Mouse (Mus musculus) 3134 (cell line): ENCODE results near the gene Prune1.
A peak's percentile ranks its signal among the peaks of the same experiment; 100 is the strongest.

Experiments
- DNase-seq: peaks from one replicate; pipeline ENCODE4 v3.0.0-alpha.2; 2011; ENCODE audit warnings: low spot score; ENCODE audit not compliant: insufficient read length; ENCODE audit errors: extremely low read depth

Prune1 gene

DNA sequence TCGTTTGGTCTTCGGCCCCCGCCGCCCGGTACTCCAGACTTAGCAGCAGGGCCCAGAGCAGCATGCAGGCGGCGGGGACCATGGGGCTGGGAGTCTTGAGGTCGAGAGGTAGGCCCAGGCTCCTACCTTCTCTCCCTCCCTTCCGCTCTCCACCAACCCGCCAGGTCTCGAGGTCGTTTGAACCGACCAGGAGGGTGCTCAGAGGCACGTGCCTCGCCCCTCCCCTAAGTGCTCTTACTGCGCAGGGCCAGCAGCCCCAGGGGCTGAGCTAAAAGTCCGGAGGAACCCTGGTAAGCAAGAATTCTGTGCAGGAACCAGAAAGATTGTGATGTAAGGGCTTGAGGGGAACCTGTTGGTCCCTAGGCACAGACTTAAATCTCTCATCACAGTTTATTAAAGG, 41.0 kb downstream of the Prune1 start:
- no peak for DNase-seq

DNA sequence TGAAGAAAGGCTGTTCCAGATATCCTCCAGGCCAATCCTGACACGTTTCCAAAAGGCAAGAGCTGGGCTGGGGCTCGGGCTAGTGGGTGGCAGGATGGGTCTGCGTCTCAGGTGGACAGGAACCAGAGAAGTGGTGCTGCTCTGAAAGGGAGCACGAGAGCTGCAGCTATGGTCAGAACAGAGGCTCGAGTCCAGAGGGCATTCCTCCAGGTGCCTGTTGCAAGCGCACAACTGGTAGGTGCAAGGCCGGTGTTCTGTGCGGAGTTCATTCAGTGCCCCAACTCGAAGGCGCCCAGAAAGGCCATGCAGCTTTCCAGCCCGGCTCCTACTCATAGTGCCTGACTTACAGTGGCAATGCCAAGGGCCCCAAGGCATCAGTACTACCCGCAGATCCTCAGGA, 41.9 kb downstream of the Prune1 start:
- no peak for DNase-seq

DNA sequence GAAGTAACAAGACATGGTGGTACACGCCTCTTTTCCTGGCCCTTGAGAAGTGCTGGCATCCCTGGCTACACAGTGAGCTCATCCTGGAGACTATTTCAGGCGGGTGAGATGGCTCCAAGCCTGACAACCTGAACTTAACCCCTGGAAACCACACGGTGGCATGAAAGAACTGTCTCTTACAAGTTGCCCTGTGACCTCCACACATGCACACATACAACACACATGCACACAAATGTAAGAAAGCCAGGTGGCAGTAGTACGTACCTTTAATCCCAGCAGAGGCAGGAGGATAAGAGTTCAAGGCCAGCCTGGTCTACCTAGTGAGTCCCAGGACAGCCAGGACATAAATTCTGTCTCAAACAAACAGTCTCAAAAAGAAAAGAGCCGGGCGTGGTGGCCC, 42.9 kb downstream of the Prune1 start:
- no peak for DNase-seq

DNA sequence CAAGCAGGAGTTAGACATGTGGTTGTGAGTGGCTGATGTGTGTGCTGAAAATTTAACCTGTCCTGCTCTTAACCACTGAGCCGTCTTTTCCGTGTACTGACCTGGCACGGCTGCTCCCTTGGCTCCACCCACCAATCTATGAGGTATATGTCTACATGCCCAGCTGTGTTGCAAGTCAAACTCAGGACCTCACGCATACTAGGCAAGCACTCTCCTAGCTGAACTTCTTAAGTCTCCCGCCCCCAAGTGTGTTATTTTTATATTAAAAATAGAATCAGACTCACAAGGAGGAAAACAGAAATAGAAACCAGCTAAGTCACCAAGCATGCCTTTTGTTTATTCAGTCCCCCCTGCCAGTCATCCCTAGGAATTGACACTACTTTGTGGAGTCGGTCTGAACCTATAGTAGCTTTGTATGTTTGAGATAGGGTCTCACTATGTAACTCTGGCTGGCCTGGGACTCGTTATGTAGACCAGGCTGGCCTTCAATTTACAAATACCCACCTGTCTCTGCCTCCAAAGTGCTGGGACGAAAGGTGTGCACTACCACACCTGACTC, 44.3 kb downstream of the Prune1 start:
- no peak for DNase-seq

DNA sequence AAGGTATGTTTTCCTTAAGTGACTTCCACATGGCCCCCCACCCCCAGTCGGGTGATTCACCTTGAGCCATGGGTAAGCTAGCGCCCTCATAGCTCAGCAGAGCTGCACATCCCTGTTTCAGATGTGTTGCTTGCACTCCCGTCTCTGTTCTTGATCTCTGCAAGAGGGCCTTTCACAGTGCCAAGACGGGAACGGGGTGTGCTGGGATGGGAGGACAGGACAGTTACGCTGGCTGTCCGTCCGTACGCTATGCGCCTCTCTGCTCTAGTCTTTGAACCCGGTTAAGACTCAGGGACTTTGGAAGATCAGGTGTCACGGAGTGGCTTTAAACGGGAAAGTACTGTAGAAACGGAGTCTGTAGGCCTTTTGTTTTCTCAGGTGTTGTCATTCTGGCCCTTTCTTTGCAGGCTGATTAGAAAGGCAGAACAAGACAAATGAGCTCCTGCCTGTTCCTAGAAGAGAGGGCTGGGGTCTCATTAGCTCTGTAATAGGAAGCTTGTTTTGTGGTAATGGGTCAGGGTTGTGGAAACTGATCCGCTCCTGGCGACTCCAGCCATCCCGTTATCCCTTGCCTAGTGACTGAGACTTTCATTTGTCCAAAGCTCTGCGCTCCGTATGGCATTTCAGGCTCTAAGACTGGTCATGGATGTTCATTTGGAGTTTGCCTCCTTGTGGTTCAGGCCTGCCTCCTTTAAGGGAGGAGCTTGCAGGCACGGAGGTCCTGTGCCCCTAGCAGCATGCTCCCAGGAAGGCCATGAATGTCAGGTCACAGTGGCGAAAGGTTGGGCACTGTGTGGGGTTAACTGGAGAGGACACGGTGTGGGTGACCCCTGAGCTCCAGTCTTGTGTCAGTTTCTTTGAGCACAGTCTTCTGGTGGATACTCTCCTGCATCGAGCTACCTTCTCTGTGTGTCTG, 46.2 kb downstream of the Prune1 start:
- DNase-seq = no peak

DNA sequence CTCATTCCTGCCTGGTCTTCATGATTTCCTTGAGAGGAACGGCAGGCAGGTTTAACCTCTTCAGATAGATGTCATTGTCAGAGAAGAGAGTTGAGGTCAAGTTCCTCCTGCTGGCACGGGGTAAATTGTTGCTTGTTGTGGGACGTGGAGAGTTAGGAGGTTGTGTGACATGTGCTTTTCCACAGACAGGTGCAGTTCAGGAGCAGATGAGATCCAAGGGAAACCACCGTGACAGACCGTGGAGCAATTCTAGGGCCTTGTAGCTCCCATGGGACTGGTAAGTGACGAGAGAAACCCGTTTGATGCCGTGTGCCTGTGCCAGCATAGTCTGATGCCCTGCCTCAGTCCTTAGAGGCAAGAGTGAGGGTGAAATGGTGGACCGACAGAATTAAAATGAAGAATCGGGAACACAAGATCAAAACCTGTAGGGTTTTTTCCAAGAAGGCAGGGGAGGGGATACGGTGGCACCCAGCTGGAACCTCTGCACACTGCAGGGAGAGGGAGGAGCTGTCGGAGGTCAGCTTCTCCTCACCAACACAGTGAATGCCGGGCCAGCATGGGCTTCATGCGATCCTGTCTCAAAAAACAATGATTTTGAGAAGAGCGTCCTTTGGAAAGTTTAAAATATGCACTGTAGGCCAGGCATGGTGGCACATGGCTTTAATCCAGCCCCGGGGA, 48.4 kb downstream of the Prune1 start:
- DNase-seq = no peak

DNA sequence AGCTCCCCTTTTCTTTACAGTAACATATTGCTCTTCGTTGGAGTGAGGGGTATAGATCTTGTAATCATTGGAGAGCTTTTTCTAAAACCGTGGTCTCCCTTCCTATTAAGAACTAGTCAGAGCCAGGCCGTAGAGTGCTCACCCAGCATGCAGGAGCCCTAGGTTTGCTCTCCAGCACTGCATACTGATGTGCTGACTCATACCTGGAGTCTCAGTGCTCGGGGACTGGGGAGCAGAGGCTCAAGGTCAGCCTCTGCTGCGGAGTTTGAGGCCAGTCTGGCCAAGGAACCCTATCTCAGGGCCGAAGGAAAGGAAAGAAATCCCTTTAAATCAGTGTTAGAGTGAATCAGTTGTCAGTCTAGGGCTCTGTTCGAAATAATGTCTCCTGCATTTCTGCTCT, 49.1 kb downstream of the Prune1 start:
- peak; percentile 76 for DNase-seq

DNA sequence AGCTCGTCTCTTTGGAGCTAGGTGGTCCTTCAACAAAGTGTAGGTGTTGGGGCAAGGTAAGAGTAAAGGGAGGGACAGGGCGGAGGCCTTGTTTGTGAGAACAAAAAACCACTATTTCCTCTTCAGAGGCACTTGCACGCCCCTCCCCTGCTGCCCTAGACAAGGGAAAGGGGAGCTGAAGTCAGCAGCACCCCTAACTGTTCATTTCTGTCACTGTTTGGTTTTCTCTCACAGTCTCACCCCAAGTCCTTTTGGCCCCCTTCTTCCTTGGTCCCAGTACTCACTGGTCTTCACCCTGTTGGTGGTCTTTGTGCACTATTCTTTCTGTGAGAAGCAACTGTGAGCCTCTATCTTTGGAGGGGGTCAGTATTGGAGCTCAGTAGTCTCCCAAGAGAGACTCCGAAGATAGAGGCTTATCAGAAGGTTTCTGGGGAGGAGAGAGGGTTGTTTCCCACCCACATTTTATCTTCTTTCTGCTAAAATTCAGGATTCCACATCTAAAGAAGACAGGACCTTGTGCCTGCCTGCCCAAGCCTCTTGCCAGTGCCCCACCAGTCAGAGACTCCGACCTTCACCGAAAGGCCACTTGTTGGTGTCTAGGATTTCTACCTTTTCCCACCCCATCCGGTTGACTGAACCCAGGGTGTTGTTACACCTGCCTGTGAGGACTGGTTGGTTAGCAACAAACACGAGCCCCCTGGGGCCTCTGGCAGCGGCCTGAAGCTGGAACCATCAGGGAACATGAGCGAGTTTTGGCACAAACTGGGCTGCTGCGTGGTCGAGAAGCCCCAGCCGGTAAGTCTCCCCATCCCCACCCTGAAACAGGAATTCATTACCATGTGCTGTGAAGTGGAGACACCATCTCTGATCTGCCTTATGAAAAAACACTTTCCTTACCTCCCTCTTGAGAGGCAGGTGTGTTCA, 50.3 kb downstream of the Prune1 start, which contains the start of gene Mllt11:
Mllt11 (minus strand) TSS at position 874 of the 924 bp plus-strand sequence.
- DNase-seq = no peak

DNA sequence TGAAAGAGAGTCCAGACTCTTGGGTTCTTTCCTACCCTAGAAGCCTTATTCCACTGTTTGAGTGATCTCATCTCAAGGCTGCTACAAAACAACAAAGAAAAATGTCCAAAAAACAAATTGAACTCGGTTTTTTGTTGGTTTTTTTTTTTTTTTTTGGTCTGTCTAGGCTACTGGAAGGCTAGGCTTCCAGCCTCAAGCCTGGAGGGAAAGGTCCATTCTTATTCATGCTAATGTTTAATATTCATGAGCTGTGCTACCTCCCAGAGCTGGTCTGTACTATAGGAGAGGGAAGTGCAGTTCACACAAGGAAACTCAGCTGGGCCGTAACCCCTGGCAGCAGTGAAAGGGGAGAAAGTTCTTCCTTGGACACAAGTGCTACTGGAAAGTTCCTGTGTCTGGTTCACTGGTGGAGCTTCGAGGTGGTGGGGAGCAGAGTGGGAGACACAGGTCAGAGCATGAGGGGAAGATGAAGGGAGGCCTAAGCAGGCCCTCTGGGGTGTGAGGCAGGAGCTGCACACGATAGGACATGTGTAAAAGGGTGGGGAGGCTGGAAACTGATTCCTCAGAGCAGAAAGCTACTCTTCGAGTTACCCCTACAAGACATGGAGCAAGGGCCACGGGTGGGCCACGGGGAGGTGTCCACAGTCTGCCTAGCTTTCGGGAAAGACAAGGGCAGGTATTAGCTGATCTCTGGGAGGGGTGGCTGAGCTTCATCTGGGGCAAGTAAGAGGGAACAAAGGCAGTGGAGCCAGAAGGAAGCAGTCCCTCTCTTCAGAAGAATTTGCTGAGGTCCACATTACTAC, 51.2 kb downstream of the Prune1 start:
- peak; percentile 26 for DNase-seq

DNA sequence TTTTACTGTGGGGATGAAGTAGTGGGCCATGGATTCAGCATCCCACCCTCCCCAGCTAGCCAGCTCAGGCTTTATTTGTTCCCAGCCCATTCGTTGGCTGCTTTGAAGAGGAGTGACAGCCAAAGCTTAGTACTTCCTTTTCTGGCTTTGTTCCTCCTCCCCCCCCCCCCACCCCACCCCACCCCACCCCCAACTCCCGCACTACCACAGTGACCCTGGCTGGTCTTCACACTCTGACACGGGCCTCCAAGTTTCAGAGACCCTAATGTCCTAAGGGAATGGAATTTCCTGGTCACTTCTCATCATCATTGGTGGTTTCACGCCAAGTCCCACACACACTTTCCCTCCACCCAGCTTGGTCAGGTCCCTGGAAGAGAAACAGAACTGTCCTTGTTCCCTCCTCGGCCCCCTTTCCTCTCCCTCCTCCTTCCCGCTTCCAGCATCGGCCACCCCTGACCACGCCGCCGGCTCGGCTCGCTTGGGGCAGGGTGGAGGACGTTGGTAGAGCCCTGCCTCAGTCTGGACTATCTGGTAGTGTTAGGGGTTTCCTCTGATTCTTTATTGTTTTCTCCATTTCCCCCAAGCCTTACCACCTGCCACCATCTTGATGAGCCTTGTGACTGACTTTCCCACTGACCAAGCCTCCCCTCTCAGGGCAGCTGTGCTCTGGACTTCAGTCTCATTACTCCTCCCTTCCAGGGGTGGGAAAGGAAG, 51.9 kb downstream of the Prune1 start:
- DNase-seq = peak; percentile 76

DNA sequence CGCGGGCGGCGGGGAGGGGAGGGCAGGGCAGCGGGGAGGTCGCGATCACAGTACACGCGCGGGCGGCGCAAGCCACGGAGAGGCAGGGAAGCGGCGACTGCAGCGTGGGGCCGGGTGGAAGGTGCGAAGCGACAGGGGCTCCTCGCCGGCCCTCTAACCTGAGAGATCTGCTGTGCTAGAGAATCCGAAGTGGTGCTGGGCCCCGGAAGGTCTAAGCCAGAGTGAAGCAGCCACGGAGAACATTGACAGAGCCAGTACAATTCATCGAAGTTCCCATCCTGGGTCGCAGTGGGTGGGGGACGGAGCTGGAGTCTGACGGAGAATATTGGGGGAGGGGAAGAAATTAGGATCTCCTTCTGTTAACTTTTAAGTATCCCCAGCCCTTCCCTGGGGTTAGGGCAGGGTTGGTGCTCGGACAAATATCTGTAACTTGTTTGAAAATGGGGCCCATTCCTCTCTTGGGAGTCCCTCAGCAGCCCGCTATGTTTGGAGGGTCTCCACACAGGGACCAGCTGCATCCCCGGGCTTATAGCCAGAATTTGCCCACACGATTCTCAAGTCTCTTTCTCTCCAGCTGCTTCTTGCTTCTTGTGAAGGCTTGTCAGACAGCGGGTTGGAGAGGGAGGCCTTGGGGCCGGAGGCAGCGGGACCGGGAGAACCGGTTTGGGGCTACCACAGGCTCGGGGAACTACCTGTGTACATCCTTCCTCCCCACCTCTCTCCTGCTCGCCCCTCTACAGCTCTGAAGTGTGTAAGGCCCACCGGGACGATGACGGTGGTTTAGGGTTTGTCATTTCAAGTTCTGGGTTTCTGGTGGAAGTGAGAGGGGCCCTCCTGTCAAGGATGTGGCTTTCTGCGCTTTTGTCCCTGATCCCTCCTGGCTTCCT, 52.7 kb downstream of the Prune1 start:
- peak; percentile 56 for DNase-seq

DNA sequence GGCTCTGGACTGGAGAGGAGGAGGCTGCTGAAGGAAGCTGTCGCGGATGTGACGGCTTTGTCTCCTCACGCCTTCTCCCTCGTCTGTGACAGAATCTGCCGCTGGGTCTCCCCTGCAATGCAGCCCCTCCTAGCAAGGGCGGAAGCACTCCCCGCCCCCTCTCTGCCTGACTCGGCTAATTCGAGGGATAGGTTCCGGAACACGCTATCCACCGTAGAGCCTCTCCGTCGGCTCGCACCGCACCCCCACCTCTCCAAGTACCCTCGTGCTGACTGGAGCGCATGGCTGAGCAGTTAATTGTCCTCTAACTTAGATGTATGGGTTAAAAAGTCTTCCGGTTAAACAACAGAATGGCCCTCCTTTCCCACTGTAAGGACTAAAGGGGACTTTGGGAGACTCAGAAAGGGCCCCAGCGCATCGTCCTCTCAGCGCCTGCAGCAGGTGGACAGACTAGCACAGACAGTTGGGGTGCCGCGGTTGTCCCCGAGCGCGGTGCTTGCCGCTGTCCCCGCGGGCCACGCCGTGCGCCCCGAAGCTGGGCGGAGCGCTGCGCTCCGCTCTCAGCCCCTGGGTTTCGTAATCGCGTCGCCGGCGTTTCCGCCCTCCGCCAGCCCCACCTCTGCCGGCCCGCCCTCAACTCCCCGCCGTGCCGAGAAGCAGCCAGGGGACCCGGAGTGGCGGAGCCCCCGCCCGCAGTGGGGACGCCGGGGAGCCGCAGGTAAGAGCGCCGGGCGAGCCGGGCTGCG, 53.6 kb downstream of the Prune1 start, which contains the start of gene Cdc42se1:
Cdc42se1 (plus strand) TSS at position 585 of the 746 bp plus-strand sequence.
- peak; percentile 89 for DNase-seq

DNA sequence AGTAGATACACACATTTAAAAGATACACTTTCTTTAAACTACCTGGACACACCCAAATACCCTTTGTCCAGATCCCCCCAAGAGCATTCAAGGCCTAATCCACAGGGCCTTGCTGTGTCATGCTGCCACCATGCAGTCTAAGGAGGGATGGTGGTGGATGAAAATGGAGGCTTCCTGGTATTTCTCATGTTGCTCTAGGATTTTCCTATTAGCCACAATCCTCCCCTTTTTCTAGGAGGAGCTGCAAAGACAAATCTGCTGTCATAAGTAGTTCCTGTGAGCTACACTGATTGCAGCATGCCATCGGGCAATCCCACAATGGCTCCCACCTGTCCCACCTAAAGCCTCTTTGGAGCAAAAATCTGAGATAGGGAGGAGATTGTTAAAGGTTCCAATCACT, 54.7 kb downstream of the Prune1 start:
- no peak for DNase-seq

DNA sequence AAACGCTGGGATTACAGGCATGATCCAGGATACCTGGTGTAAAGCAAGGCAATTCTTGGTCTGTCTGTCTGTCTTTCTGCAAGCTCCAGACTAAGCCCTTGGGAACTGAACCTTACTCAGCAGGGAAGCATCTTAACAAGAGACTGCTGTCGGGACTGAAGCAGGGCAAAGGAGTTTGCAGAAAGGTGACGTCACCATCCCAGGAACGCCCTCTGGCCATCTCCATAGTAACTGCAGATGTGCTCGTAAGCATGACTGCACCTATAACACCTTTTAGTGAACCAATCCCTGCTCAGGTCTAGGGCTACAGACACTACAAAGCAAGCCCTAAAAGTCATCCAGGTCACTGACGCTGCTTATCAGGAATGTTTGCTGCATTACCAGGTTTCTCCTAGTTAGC, 57.6 kb downstream of the Prune1 start:
- peak; percentile 32 for DNase-seq

DNA sequence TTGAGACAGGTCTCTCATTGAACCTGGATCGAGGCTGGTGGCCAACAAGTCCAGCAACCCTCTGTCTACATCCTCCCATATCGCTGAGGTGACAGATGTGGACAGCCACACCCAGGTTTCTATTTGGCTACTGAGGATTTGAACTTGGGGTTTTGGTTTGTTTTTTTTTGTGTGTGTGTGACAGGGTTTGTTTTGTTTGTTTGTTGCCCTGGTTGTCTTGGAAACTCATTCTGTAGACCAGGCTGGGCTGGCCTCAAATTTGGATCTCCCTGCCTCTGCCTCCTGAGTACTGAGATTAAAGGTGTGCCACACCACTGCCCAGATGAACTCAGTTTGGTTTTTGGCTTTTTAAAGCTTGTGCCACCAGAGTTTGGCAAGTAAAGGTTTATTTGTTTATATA, 58.8 kb downstream of the Prune1 start:
- DNase-seq = no peak

DNA sequence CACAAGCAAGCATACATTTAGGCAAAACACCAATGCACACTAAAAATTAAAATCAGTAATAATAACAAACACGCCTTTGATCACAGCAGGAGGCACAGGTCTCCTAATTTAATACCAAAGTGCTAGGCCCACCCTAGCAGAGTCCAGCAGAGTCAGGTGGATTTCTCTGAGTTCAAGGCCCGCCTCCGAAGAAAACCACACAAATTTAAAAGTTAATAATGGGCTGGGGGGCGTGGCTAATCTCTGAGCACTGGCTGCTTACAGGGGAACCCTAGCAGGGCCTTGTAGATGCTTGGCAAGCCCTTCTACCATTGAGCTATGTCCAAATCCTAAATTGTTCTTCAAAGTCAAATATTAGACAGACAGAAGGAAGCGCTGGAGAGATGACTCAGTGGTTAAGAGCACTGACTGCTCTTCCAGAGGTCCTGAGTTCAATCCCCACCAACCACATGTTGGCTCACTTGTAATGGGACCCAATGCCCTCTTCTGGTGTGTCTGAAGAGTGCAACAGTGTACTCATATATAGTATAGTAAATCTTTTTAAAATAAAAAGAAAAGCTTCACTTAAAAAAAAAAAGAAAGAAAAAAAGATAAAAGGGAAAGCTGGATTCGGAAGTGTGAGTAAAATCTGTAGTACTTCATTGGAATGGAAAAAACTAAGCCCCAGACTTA, 63.3 kb downstream of the Prune1 start:
- DNase-seq = peak; percentile 53
